Mouse (Mus musculus): ENCODE data around the gene Psg19.
A peak's percentile ranks its signal among the peaks of the same experiment; 100 is the strongest.

DNA sequence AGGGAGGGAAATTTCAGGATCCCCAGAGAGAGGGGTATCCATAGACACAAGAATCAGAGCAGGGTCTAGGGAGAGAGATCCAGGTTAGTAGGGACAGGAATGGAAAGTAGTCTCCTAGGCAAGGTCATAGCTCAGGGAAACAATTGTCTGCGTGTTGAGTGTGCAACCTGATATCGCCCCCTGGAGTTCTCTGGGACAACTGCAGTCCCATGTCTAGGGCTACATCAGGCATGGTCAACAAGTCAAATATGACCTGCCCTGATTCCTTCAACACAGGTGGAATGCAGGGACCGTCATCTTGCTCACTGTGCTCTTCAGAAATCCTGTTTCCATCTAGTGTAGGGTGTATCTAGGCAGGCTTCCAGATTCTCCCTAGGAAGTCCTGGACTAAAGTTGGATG lies 809 bp upstream of the Psg19 start:
- TF ChIP-seq CTCF (IDR thresholded peaks at IDR 0.05; ENCODE audit: low read depth): peak; percentile 50
- no peak for TF ChIP-seq EP300 (IDR thresholded peaks at IDR 0.05; ENCODE audit: low read depth)
